Mouse (Mus musculus) gastrocnemius, postnatal 36 days (tissue): Measurements from ENCODE around the gene Lonp2. TPM values are rescaled to one million over a fixed set of nuclear protein-coding genes. Genes with fewer than 3 reads are reported as not detected.

Experiments used
- DNase-seq, 2 experiments: peaks; one replicate each; pipeline ENCODE4 v3.0.0; 2022
- intact Hi-C: fragments of 180-260 bp; cut with DNase I; formaldehyde crosslinking; loops from one replicate; pipeline ENCODE4 v1.15.1; 2025
- total RNA-seq, 2 experiments: library from RNA; stranded (reverse); gene quantifications; 2 replicates each; pipeline ENCODE4 v1.2.3; 2021

Gene Lonp2
- total RNA-seq, 2 experiments from 2014 or later = 46.8 to 48.9 TPM

GRCm38 (mm10) chr8:86702453-86702852, 78.6 kb downstream of the Lonp2 start:
- DNase-seq = no peak
- intact Hi-C loops = no loop called here

DNA sequence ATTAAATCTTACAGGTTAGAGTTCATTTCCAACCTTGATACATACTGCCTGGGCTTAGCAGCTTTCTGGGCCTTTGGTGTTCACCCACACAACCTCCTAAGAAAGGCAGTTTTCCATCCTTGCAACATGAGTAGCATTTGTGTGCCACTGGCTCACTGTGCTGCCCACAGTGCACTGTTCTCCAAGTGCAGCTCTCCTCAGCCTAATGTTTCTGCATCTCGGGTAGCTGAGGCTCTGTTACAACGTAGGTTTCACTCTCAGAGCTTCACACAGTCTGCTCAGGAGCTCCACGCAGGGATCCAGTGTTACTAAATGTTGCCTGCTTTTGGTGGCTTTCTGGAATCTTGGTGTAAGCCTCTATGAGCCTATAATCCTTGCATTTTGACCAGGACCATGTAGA, 81.5 kb downstream of the Lonp2 start:
- intact Hi-C loops = no loop called here
- DNase-seq = no peak

DNA sequence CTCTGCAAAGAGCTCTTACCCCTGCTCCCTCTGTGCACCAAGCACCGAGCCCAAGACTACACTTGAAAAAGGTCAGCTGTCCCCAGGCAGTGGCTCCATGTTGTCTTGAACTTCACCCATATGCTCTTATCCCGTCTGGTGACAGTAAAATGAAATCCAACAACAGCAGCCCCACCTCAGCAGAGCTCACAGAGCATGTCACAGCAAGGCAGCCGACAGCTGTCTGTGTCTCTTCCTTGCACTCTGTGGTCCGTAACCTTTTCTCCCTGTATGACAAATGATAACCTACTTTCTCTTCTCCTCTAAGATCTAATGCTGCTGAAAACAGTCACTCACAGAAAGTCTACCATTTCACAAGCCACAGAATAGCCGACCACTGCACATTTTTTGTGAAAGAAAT, 82.9 kb downstream of the Lonp2 start:
- intact Hi-C loops = no loop called here
- DNase-seq = no peak

DNA sequence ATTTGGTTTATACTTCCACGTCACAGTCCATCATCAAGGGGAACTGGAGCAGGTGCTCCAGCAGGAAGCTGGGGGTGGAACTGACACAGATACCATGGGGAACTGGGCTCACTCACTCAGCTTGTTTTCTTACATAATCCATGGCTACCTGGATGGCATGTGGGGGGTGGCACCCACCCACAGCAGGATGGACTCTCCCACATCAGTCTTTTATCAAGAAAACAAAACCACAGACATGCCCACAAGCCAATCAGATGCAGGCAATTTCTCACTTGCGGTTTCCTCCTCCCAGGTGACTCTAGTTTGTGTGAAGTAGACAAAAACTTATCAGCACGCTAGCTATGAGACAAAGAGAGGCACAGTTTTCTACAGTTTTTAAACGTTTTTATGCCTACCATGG, 84.0 kb downstream of the Lonp2 start:
- intact Hi-C loops = no loop called here

DNA sequence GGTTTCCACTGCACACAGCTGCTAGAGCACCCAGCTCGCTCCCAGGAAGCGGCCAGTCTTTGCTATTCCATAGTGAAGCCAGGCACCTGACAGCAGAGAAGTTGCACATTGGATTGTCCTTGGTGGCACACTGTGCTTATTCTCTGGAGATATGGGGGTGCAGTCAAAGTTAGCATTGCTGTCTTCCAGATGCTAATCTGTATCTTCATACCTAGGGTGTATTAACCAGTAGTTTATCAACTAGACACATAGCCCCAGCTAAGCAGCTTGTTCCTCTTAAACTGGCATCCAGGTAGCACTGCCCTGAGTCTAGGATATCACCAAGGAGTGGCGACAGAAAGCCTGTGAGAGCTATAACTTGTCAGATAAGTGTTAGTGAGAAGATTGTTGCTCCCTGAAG, 88.8 kb downstream of the Lonp2 start:
- DNase-seq = no peak
- intact Hi-C loops = no loop called here

More for the DNA sequence above, 84.0 kb downstream of the Lonp2 start:
- no peak for DNase-seq

DNA sequence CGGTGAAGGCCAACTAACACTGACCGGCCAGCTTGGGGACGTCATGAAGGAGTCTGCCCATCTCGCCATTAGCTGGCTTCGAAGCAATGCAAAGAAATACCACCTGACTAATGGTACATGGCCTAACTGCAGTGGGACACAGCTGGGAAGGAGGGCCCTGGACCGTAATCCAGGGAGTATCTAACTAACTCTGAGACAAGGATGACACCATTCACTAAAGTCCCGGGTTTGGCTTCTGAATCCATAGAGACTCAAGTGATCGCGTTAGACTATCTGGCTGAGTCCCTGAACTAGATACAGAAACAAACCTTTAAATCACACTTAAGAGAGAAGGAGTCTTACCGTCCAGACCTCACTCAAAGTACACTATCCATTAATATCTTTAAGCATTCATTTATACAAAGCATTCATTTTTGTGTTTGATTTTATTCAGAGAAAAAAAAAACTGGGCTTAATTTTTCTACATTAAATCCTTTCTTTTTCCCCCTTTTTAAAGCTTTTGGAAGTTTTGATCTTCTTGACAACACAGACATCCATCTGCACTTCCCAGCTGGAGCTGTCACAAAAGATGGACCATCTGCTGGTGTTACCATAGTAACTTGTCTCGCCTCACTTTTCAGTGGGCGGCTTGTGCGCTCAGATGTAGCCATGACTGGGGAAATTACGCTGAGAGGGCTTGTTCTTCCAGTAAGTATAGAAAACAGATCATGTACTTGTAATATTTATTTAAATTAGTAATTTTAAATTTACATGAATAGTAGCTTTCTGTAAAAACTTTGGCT, 89.8 kb downstream of the Lonp2 start:
- no peak for DNase-seq
- intact Hi-C loops = no loop called here

- intact Hi-C loops = no loop called here
- DNase-seq = no peak
Measured at GRCm38 (mm10) chr8:86718332-86718994, 94.6 kb downstream of the Lonp2 start.

- DNase-seq = no peak
- intact Hi-C loops = no loop called here
Measured at GRCm38 (mm10) chr8:86719368-86719767, 95.5 kb downstream of the Lonp2 start.

DNA sequence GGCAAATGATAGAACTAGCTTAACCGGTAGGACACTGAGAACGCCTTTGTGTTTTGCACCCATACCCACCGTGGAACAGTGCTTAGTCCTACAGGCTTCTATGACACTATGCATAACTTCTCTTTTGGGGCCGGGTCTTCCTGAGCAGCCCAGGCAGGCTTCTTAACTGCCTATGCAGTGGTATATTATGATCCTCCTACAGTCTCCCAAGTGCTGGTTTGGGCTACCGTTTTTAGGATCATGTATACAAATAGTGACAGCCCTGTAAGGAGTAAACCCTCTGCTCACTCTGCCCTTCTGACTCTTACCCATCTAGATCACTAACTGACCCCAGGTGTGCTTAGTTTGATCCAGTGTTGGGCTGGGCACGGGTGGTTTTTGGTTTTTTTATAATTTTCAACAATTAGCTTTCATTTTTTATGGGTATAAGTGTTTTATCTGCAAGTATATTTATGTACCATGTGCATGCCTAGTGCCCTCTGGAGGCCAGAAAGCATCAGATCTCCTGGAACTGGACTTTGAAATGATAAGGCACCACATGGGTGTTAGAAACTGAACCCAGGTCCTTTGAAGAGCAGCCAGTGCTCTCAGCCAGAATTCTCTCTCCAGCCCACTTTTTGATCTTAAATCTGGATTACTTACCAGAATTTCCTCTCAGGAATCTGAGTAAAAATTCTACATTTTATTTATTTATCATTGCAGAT, 97.1 kb downstream of the Lonp2 start:
- intact Hi-C loops = no loop called here
- DNase-seq = no peak

DNA sequence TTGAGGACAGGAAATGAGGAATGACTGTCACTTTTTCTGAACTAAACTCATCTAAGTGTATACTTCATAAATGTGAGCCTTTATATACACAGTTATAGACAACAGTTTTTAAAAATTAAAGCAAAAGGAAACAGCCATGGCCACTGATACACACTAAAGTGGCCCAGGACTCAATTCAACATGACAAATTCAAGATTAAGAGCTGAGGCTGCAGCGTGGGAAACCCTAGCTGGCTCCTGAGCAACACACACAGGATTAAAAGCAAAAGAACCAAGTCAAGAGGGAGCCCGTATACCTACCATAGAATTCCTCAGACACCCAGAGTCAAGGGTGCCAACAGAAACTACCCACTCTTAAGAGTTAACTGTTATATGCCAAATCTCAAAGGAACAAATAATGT, 97.6 kb downstream of the Lonp2 start:
- intact Hi-C loops = no loop called here
- DNase-seq = no peak

DNA sequence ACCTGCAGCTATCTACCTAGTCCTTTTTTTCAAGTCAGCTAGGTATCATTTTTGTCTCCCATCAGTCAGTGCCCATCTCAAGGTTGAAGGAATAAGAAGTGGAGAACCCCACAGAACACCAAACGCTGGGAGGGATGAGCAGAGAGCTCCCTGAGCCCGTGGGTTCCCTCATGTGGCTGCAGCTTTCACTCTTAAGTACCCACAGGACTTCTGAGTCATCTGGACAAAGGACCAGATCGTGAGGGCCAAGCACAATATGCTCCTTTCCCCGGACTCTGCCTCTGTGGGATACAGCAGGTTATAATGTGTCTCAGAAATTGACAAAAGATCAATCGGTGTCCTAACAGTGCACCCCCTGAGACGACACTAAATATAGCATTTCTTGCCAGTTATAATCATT, 103.1 kb downstream of the Lonp2 start:
- intact Hi-C loops = no loop called here
- DNase-seq = no peak

DNA sequence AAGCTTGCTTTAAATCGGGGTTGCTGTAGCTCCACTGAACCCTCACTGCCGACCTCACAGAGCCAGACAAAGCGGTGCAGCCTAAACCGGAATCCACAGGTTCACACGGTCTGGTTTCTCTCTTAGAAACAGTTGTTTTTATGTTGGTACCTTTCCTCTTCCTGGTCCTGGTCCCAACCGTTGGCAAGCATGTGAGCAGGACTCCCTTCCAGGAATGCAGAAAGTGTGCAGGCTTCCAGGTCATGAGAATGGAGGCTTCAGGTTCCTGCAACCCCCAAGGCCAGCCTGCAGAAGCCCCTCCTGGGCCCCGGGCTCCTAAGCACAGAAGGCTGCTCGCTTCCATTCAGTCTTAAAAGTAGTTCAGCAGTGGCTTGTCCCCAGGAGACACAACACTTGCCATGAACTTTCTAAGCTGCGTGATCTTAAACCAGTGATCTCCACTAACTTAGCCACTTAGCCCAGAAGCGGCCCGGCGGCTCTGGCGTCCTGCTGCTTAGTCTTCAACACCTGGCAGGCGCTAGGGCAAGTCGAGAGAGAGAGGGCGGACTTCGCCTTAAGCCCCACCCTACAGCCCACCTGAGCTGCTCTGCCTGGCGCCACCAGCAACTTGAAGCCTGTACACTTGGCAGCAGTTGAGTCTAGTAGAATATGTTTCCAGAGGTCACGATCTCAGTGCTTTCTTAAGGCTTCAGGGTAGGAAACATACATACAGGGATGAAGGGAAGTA, 104.5 kb downstream of the Lonp2 start:
- DNase-seq = no peak

DNA sequence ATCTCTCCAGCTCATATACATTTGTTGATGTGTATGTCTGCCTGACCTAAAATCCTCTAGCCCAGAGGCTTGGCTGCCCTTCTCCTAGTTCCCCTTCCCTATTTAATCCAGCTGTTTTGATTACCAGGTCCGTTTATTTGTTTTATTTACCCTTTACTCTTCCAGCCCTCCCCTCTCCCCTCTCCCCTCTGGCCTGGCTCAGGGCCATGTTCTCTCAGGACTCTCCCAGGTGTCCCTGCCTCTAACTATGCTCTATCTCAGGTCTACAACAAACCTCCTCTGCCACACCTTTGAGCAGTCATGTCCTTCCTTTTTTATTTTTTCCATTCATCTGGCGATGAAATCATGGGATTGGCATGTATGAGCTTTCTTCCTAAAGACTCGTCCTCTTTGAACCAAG, 106.5 kb downstream of the Lonp2 start:
- DNase-seq = no peak
- intact Hi-C loops = no loop called here

More for the DNA sequence above, 104.5 kb downstream of the Lonp2 start:
- intact Hi-C loops = no loop called here

GRCm38 (mm10) chr8:86730860-86731259, 107.0 kb downstream of the Lonp2 start:
- intact Hi-C loops = no loop called here
- no peak for DNase-seq

DNA sequence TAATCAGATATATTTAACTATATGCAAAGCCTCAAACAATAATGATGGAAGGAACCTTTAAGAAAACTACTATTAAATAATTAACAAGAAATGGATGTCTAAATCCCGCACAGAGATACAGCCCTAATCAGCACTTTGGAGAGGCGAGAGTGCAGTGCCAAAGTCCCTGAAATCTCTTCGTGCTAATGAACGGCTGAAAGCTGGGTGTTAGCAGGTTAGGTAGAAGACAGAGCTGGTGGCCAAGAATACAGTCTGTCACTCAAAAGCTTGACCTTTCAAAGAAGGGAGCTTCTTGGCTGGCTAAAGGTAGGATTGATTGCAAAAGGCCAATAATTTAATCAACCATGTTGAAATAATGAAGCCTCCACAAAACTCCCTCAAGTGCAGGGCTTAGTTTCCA, 110.3 kb downstream of the Lonp2 start:
- DNase-seq = no peak

DNA sequence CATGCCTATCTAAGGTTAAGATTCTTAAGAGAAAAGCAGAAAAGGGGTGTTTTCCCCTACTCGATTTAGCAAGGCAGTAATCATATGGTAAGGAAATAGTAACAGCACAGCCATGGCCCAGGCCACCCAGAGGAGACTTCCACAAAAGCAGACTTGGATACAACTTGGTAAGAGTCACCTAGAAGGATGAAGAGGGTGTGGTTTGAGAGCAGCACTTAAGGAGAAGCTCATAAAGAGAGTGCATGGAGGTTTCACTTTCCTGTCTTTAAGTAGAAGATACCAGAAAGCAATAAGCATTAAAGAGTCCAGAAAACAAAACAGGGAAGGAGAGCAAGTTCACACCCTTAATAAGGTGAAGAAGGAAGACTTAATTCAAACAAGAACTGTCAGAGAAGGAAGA, 111.1 kb downstream of the Lonp2 start:
- no peak for DNase-seq
- intact Hi-C loops = no loop called here

More for the DNA sequence above, 110.3 kb downstream of the Lonp2 start:
- intact Hi-C loops = no loop called here

- no peak for DNase-seq
- intact Hi-C loops = no loop called here
Measured at GRCm38 (mm10) chr8:86735446-86736111, 111.7 kb downstream of the Lonp2 start.

- intact Hi-C loops = no loop called here
- no peak for DNase-seq
Measured at GRCm38 (mm10) chr8:86740899-86741298, 117.1 kb downstream of the Lonp2 start.

DNA sequence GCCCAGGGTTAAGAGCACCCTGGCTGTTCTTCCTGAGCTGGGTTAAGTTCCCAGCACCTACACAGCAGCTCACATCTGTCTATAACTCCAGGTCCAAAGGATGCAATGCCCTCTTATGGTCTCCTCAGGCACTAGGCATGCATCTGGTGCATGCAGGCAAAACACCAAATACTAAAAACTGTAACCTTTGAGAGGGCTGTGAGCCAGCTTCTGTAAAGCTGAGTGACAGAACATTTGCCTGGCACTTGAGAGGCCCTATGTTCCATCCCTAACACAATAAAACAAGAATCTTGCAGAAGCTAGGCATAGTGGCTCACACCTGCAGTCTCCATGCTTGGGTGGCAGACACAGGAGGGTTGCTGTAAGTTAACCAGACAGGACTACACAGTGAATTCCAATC, 117.8 kb downstream of the Lonp2 start:
- DNase-seq = no peak

DNA sequence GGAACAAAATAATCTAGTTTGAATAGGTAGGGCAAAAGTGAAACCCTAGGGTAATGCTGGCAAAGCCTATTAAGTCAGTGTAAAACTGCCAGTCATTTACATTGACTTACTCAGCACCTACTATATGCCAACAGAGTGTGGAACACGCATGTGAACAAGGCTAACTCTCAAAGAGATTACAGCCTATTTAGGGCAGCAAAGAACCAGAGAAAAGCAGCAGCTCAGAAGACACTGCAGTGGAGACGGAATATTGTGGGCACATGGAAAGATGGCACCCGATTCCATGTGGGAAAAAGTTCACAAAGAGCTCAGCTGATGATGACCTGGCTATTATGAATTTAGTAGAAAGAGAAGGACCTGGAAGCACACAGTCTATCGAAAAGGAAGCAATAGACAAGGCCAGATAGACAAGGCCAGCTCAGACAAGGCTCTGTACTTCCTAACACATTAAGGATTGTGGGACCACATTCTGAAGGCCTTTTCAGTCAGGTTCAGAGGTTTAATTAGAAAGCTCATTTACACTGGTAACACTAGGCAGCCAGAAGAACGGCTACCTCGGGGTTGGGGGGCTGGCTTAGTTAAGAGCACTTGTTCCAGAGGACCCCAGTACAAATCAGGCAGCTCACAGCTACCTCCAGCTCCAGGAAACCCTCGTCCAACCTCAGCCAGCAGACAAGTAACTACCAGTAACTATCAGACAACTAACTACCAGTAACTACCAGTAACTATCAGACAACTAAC, 118.9 kb downstream of the Lonp2 start:
- DNase-seq = no peak
- intact Hi-C loops = no loop called here

More for the DNA sequence above, 117.8 kb downstream of the Lonp2 start:
- intact Hi-C loops = no loop called here
